ENCODE assay signal across 12 mouse cellular contexts in genomic region chr9:107309600-107309999, GRCm38 (mm10).
"Had no signal": no experiment of that assay in that cellular context is flagged by ENCODE, and none has a peak within 500 bp of the region (broad histone marks: within the 10 kb centered on the region; RNA-seq: fewer than 3 reads in every experiment).

No protein-coding gene starts in this region.

- H3K36me3 ChIP-seq: limb, embryonic 10.5 days; liver, embryonic 15.5 days; midbrain, embryonic 13.5 days; stomach, embryonic 15.5 days had no signal

- H3K9ac ChIP-seq: liver, embryonic 15.5 days; midbrain, embryonic 13.5 days; stomach, embryonic 15.5 days had no signal

- H3K27ac ChIP-seq: left cerebral cortex, adult 2 months; limb, embryonic 10.5 days; liver, embryonic 15.5 days; midbrain, embryonic 13.5 days; stomach, embryonic 15.5 days had no signal

- H3K9me3 ChIP-seq: limb, embryonic 10.5 days; liver, embryonic 15.5 days; midbrain, embryonic 13.5 days; stomach, embryonic 15.5 days had no signal

- H3K4me2 ChIP-seq: liver, embryonic 11.5 days; liver, embryonic 15.5 days; midbrain, embryonic 13.5 days; stomach, embryonic 15.5 days had no signal

- H3K4me1 ChIP-seq: midbrain, embryonic 13.5 days had no signal

- DNase-seq: lung, adult 2 months; lung, postnatal 36 days; right cerebral cortex, postnatal 14 days; thymus, adult 2 months; thymus, postnatal 25 days had no signal

- ATAC-seq: lung, postnatal 0 days; midbrain, embryonic 13.5 days had no signal

- H3K4me3 ChIP-seq: left cerebral cortex, adult 2 months; limb, embryonic 10.5 days; liver, embryonic 15.5 days; midbrain, embryonic 13.5 days; stomach, embryonic 15.5 days had no signal

- H3K27me3 ChIP-seq: liver, embryonic 15.5 days; midbrain, embryonic 13.5 days; stomach, embryonic 15.5 days had no signal
